Mouse (Mus musculus): Measurements from ENCODE around the gene Mapkapk3.

DNA sequence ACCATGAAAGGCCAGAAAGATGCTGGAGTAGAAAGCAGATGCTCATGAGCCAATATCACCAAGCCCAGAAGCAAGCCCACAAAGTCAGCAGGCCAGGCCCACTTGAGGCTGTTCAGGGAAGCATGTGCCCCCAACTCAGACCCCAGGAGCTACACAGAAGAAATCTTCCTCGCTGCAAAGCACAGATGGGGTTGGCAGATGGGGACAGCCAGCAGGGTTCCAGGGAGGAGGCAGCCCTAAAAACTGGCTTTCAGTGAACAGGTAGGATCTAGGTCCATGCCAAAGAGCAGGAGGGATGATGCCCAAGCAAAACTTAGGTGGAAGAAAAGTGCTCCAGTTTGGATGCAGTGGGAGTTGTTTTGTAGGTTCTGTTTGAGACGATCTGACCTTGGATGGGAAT lies 29.2 kb downstream of the Mapkapk3 start:
- no peak for TF ChIP-seq POLR2A (IDR thresholded peaks at IDR 0.05; ENCODE audit: insufficient read depth, low read depth, low read length)
- TF ChIP-seq EP300 (IDR thresholded peaks at IDR 0.05; ENCODE audit: insufficient read depth, low read depth, low read length): no peak
- no peak for TF ChIP-seq CTCF (IDR thresholded peaks at IDR 0.05)

Measured in heart, adult 2 months (tissue).